Mouse (Mus musculus): ENCODE data around the gene Cd27.

GRCm38 (mm10) chr6:125216898-125217297 is 19.9 kb downstream of the Cd27 start:
- no peak for TF ChIP-seq CTCF (IDR thresholded peaks at IDR 0.05; ENCODE audit: low read depth)
- no peak for TF ChIP-seq EP300 (IDR thresholded peaks at IDR 0.05; ENCODE audit: low read depth)

All from heart, postnatal 0 days (tissue).